Mouse (Mus musculus) inflammation-experienced regulatory T-cells, adult 6 months (primary cell): Measurements from ENCODE around the gene Prkce. TPM values are rescaled to one million over a fixed set of nuclear protein-coding genes. Genes with fewer than 3 reads are reported as not detected.

Experiments
- ATAC-seq: one replicate; pipeline ENCODE4 v1.8.0; 2017
- polyA plus RNA-seq, 3 experiments: library from polyadenylated mRNA; unstranded; fragments of 100-300 nt; shearing (Covaris generic); gene quantifications; one replicate each; pipeline ENCODE4 v1.2.1; 2017

Prkce gene
- polyA plus RNA-seq, 3 experiments from 2014 or later: 2.8 to 6.4 (median 5.2) TPM

DNA sequence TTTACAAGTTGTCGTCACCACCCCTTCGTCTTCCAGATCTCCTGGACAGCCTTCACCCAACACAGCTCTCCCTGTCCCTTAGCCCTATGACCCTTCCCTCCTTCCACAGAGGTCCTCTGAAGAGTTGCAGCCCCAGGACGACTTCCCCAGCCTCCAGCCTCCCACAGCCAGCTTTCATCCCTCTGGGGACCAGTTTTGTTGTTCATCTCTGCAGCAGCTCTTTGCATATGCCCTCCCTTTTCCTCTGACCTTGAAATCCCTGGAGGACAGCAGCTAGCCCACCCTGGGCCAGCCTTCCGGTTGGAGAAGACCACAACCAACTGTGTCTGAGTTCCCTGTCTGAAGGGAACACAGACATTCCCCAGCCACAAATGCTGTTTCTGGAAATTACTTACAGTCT, 483.5 kb downstream of the Prkce start:
- ATAC-seq: no peak

DNA sequence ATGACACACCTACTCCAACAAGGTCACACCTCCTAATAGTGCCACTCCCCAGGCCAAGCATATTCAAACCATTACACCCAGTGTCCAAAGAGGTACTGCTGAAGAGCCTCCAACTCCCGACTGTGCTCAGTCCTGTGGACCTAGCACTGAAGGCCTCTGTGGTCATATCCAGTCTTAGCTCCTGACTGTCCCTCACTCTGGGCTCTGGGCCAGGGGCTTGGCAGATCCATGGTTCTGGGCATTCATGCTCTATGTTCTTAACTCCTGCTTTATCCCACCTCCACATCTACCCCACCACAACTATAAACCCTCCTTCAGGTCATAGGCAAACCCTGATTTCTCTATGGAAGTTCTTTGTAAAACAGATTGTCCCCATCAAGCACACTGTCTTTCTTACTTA, 485.2 kb downstream of the Prkce start:
- ATAC-seq: no peak

DNA sequence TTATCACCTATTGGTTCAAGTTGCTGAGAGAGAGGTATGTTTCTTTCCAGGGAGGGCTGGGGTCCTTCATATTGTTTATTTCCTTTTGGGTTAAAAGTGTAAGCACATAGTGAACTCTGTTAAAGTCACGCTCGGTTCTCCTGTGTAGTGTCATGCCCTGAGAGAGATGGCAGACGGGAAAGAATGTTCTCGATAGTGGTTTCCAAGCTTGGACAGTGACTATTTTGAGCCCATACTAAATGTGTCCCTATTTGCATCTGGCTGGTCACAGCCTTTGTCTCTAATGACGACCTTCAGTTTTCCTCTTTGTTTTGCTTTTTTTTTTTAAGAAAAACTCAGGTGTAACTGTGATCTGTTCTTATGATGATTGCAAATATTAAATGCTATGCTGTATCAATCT, 488.8 kb downstream of the Prkce start:
- ATAC-seq: no peak

DNA sequence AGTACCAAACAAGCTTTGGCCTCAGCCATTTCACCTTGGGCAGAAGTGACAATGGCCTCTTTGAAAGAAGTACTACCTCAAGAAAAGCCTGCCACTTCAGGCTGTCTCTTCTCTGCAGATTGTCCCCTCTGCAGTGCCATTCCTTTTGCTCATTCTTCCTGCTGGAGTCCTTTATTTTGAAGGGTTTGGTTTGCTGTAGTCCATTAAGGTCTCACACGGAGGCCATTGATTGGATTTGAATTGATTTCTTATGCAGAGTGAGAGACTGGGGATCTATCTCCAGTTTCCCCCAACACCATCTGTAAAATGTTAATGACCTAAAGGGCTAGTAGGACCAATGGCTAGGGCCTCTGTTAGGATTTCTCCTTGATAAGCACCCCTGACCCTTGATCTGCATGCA, 494.7 kb downstream of the Prkce start:
- ATAC-seq: no peak

DNA sequence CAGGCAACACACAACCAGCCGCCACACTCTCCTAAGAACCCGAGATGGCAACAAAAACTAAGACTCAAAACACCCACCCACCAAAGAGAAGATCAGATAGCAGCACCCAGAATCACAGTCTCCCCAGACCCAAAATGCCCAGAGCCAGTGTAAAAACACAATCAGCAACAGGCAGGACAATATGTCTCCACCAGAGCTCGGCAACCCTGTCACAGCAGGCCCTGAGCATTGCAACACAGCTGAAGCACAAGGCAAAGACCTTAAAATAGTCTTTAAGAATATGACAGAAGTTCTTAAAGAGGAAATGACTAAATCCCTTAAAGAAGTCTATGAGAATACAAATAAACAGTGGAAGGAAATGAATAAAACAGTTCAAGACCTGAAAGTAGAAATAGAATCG, 495.9 kb downstream of the Prkce start:
- no peak for ATAC-seq

DNA sequence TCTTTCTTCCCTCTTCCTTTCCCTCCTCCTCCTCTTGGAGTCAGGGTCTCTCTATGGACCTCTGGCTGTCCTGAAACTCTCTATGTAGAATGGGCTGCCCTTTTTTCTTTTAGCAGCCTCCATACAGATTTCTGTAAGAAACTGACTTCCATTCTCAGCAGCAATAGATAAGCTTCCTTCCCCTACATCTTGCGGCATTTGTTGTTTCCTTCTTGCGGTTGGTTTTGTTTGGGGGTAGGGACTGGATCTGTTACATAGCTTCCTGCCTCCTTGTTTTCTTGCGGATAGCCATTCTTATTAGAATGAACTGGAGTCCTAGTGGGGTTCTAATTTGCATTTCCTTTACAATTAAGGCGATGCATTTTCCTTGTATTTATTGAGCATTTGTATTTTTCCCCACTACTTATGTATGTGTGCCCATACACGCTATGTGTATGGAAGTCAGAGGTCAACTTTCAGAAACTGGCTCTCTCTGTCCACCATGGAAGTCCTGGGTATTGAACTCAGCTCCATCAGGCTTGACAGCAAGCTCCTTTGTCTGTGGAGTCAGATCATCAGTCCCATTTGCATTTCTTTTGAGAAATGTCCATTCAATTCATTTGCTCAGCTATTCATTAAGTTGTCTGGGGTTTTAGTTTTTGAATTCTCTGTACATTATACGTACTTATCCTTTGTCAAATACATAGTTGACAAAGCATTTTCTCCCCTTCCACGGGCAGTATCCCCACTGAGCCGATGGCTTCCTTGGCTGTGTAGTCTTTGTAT, 500.4 kb downstream of the Prkce start:
- no peak for ATAC-seq

DNA sequence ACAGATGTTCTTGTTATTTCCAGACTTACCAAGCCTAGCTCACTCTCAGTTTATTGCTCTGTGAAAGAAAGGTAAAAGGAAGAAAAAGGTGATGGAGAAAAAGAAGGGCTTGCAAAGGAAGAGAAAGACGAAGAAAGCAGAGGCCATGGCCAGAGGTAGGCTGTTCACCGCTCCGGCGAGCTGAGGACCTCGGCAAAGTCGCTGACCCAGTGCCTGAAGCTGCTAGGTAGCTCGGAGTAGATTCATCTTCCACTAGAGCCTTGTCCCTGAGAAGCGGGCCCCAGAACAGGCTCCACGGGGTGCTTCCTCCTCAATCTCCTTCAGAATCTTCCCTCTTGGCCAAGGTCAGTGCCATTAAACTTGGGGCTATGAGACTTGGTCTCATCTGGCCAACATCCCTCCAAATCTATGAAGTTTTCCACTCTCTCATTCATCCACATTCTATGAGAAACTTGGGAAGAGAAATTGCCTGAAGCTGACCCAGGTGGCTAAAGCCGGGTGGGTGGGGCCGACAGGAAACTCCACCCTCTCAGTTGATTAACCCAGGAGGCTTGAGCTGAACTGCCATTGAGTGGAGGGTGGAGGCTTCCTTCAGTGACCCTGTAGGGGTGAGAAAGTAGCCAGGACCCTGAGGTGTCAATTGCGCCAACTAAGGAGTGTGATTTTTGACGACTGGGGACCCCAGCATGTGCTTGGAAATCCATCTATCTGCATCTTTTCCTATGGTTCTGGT, 502.2 kb downstream of the Prkce start:
- no peak for ATAC-seq

DNA sequence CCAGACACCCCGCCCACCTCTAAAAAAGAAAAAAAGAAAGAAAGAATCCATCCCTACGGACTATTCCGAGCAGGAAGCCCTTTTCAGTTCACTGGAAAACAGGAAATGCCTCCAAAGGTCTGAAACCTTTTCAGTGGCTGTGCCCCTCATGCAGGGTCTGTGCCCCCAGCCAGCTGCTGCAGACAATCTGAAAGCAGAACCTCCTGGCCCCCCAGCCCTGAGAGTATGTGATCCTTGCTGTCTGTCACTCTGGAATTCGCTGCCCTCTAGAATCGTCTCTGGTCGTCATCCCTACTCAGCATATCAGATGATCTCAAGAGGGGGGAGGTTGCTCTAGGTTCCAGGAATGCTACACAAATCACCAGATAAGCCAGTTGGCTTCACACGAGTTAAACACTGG, 503.1 kb downstream of the Prkce start:
- no peak for ATAC-seq

DNA sequence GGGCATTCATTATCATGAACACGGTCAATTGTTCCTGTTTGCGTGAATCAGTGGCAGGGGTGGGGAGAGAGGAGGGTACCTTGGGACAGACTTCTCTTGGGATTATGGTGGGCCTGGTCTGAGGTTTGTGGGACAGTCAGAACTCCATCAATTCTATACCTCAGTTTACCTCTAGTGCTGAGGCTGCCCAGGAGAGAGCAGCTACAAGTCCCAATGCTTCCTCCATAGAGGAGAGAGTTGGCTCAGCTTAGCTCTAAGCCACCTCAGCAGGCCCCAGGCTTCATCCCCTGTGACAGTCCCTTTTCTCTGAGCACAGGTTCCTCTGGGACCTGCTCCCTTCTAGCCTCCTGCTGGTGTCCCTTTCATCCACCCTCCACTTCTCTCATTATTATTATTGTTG, 507.4 kb downstream of the Prkce start:
- ATAC-seq: no peak

DNA sequence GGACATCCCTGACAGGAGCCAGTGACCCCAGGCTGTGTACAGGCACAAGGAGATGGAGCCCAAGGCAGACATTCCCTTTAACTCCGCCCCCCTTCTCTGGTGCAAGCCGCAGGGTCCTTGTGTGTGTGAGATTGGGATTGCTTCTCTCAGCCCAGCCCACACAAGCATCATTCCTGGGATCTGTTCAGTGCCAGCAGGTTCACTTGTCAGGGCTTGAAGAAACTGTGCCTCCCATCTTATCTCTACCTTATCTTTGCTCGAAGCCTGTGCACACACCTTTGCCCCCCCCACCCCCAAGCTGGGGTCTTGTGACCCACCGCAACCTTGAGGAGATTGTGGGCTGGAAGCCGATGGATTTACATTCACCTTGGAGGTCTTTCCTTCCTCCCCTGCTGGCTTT, 508.8 kb downstream of the Prkce start:
- no peak for ATAC-seq

DNA sequence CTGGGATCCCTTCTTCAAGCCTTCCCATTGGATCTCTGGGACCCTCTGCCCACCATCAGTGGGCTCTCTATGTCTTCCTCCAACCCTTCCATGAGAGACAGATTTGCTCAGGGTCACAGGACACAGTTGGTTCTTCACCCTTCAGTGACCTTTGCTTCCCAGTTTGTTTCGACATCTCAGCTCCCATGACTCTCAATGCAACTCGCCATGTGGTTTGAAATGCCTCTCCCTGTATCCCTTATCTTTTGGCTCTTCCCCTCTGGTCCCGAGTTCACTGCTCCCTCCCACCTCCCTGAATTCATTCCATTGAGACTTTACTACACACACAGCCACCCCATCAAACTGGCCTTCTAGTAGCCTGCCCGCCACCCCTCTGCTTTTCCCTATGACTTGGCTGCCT, 509.3 kb downstream of the Prkce start:
- ATAC-seq: no peak

DNA sequence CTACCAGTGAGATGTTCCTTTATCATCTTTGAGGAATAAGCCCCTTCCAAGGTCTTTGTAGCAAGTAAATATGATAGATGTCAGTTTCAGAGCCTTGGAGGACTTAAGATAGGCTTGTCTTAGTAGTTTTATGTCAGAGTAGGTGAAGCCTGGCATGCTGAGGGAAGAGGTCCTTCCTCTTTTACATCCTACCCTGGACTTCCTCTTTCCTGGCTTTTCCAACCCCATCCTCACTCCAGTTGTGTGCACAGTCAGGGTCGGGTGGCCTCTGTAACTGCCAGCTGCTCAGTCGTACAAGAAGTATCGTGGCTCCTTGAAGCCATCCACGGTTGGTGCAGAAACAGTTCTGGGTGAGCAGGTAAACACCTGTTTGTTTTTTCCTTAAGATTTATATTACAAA, 517.7 kb downstream of the Prkce start:
- no peak for ATAC-seq

DNA sequence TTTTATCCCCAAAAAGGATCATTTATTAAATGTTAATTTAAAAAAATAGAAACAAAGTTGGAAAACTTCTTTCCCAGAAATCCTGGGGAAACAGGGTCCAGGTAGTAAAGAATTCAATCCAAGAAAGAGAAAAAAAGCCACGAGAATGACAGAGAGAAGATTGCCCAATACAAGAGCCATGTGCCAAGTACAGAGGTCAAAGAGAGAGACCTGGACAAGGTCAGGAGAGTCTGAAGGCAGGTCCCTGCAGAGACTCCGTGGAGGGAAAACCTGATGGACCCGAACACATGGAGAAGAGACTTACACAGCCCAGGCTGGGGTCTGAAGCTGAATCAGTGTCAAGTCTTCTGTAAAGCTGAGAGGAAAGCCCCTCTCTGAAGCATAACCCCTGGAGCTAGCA, 519.4 kb downstream of the Prkce start:
- no peak for ATAC-seq

DNA sequence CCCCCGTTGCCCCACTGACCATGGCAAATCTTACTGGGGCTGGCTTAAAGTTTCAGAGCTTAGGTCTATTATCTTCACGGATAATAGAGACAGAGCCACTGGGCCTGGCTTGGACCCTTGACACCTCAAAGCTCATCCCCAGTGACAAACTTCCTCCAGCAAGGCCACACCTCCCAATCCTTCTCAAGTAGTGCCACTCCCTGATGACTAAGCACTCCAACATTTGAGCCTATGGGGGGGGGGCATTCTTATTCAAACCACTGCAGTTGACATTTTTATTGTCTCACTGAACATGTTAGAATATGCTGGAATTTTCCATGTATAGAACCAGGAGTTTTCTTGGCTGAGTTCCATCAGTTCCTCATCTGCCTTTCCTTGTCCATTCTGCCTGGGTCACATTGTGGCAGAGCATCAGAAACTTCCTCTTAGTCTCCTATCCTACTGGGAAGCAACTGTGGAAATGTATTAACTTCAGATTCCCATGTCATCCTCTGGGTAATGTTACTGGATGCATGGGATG, 523.3 kb downstream of the Prkce start:
- ATAC-seq: no peak

DNA sequence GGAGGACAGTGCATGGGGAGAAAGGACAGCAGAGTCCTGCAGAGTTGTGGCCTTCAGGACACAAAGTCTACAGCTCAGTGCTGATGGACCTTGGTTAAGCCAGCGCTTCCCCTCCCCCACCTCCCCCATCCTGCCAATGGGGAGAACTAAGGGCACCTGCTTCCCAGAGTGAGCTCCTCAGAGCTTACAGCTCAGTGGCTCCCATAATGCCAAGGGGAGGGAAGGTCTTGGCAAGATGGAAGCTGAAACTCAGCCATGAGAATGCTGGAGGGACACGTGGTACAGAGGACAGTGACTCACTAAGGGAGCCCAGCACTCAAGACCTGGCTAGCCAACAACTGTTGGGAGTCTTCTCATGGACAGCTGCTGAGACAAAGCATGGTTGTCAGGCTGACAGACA, 530.2 kb downstream of the Prkce start:
- ATAC-seq: no peak

DNA sequence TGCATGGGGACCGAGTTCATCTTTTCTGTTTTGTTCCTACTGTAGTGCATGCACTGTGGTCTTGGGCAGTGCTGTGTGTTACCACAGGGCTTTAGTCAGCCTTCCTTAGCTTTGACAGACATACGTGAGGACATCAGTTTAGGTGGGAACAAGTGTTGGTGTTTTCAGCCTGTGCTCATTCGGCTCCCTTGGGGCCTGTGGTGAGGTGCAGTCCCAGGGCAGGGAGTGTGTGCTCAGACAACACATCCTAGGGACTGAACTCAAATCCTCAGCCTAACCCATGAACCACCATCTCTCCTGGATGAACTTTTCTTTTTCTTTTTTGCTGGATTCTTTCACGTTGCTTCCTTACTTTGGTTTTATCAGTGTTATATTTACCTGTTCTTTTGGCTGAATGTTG, 535.8 kb downstream of the Prkce start:
- no peak for ATAC-seq

DNA sequence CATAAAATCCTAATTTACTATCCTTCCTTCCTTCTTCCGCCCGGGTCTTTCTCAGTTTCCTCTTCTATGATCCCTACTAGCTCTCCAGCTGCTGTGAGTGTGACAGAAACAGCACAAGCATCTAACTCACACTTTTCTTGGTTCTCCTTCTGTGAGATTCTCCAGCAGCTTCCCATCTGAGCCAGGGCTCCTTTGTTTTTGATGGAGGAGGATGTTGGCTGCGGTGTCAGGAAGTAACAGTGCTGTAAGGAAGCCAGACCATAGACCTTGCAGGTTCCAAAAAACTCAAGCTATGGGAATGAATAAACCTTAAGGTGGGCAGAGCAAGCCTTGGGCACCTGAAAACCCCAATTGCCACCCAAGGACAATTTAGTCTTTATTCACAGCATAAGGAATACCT, 537.7 kb downstream of the Prkce start:
- ATAC-seq: no peak

DNA sequence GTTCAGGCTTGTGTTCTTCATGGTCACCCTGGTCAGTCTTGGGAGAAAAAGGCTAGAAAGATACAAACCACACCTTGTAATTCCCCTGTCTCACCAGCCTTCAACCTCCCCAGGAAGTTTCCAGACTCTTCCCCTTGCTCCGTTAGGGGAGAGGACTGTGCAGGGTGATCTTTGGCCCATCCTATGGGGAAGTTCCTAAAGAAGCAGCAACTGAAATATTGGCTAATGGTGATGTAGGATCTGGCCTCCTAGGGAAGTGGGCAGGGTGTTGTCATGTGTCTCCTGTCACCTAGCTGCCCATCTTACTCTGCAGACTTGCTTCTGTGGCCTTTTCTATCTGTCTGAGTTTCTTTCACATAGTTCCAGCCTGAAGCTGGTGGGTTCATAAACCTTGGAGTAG, 538.9 kb downstream of the Prkce start:
- ATAC-seq: no peak

Other genes with a start within 250 kb of the Prkce start
- 10 to 100 TPM; 11.2 to 13.0 (median 11.3) TPM for gene Srbd1, start 22.6 kb upstream of the Prkce start, polyA plus RNA-seq